Mouse (Mus musculus): ENCODE data around the gene Mn1. TPM values are rescaled to one million over a fixed set of nuclear protein-coding genes. Genes with fewer than 3 reads are reported as not detected.

Mn1 gene
- polyA plus RNA-seq, 1 experiment from 2014 or later: 6.9 TPM

- H3K27me3 ChIP-seq (ENCODE audit: control insufficient read depth, insufficient read depth, low read length): peaks cover 13% of the 10 kb centered on the region
- no peak overlapping the region for H3K9ac ChIP-seq (ENCODE audit: low read length)
- no peak for ATAC-seq (ENCODE audit: insufficient number of reproducible peaks, insufficient read depth, low FRiP score, low read depth)
- no peak overlapping the region for H3K4me3 ChIP-seq (ENCODE audit: control insufficient read depth in 1 of 2, insufficient read depth in 1 of 2, low read depth in 1 of 2, low read length in 2 of 2)
- H3K4me1 ChIP-seq (ENCODE audit: control insufficient read depth in 2 of 2, insufficient read depth in 2 of 2, low read length in 2 of 2): peaks cover 18 to 25% of the 10 kb centered on the region in 2 experiments
- H3K9me3 ChIP-seq (ENCODE audit: control insufficient read depth, low read length): no peaks in the 10 kb centered on the region
- no peak overlapping the region for H3K27ac ChIP-seq (replicated peaks in 1 of 2; ENCODE audit: control insufficient read depth in 1 of 2, insufficient read depth in 1 of 2, low read depth in 2 of 2, low read length in 2 of 2)
- 61% methylated on average over 4 of the region's 4 CpGs for WGBS
- no peak overlapping the region for H3K4me2 ChIP-seq (ENCODE audit: low read length)
- H3K36me3 ChIP-seq (ENCODE audit: control insufficient read depth, insufficient read depth, low read length): no peaks in the 10 kb centered on the region
These were observed 17.9 kb upstream of the Mn1 start for GRCm38 (mm10) chr5:111399271-111399670.

GRCm38 (mm10) chr5:111401879-111402650, 15.1 kb upstream of the Mn1 start:
- Histone ChIP-seq H3K27me3 (ENCODE audit: control insufficient read depth, insufficient read depth, low read length) (peaks cover 12% of the 10 kb centered on the region), H3K9ac (ENCODE audit: low read length) (no peak overlapping the region), H3K27ac (replicated peaks in 1 of 2; ENCODE audit: control insufficient read depth in 1 of 2, insufficient read depth in 1 of 2, low read depth in 2 of 2, low read length in 2 of 2) (no peak overlapping the region), H3K36me3 (ENCODE audit: control insufficient read depth, insufficient read depth, low read length) (no peaks in the 10 kb centered on the region), H3K4me1 (ENCODE audit: control insufficient read depth in 2 of 2, insufficient read depth in 2 of 2, low read length in 2 of 2) (peaks cover 0 to 8% of the 10 kb centered on the region in 2 experiments; a peak in 1 of 4 replicates), H3K4me2 (ENCODE audit: low read length) (no peak overlapping the region), H3K9me3 (ENCODE audit: control insufficient read depth, low read length) (no peaks in the 10 kb centered on the region), H3K4me3 (ENCODE audit: control insufficient read depth in 1 of 2, insufficient read depth in 1 of 2, low read depth in 1 of 2, low read length in 2 of 2) (no peak overlapping the region)
- WGBS: 72% methylated on average over 19 of the region's 19 CpGs
- ATAC-seq (ENCODE audit: insufficient number of reproducible peaks, insufficient read depth, low FRiP score, low read depth): no peak

GRCm38 (mm10) chr5:111402651-111402996, 14.5 kb upstream of the Mn1 start:
- Histone ChIP-seq H3K4me1 (ENCODE audit: control insufficient read depth in 2 of 2, insufficient read depth in 2 of 2, low read length in 2 of 2) (peaks cover 0 to 8% of the 10 kb centered on the region in 2 experiments; a peak in 1 of 4 replicates), H3K9me3 (ENCODE audit: control insufficient read depth, low read length) (no peaks in the 10 kb centered on the region), H3K4me2 (ENCODE audit: low read length) (no peak overlapping the region), H3K27ac (replicated peaks in 1 of 2; ENCODE audit: control insufficient read depth in 1 of 2, insufficient read depth in 1 of 2, low read depth in 2 of 2, low read length in 2 of 2) (no peak overlapping the region), H3K36me3 (ENCODE audit: control insufficient read depth, insufficient read depth, low read length) (no peaks in the 10 kb centered on the region), H3K27me3 (ENCODE audit: control insufficient read depth, insufficient read depth, low read length) (peaks cover 8% of the 10 kb centered on the region), H3K9ac (ENCODE audit: low read length) (no peak overlapping the region), H3K4me3 (ENCODE audit: control insufficient read depth in 1 of 2, insufficient read depth in 1 of 2, low read depth in 1 of 2, low read length in 2 of 2) (no peak overlapping the region)
- no peak for ATAC-seq (ENCODE audit: insufficient number of reproducible peaks, insufficient read depth, low FRiP score, low read depth)
- WGBS: 89% methylated on average over 6 of the region's 6 CpGs

- Histone ChIP-seq H3K9ac (ENCODE audit: low read length) (no peak overlapping the region), H3K27me3 (ENCODE audit: control insufficient read depth, insufficient read depth, low read length) (0 out of 2 replicates have a peak, but pooled peaks cover 2% of the 10 kb centered on the region), H3K36me3 (ENCODE audit: control insufficient read depth, insufficient read depth, low read length) (no peaks in the 10 kb centered on the region), H3K4me2 (ENCODE audit: low read length) (no peak overlapping the region), H3K4me1 (ENCODE audit: control insufficient read depth in 2 of 2, insufficient read depth in 2 of 2, low read length in 2 of 2) (peaks cover 15 to 16% of the 10 kb centered on the region in 2 experiments), H3K4me3 (ENCODE audit: control insufficient read depth in 1 of 2, insufficient read depth in 1 of 2, low read depth in 1 of 2, low read length in 2 of 2) (no peak overlapping the region), H3K27ac (replicated peaks in 1 of 2; ENCODE audit: control insufficient read depth in 1 of 2, insufficient read depth in 1 of 2, low read depth in 2 of 2, low read length in 2 of 2) (no peak overlapping the region), H3K9me3 (ENCODE audit: control insufficient read depth, low read length) (no peaks in the 10 kb centered on the region)
- no peak for ATAC-seq (ENCODE audit: insufficient number of reproducible peaks, insufficient read depth, low FRiP score, low read depth)
- WGBS: 79% methylated on average over 6 of the region's 6 CpGs
These were observed 12.4 kb upstream of the Mn1 start for GRCm38 (mm10) chr5:111404721-111405120.

- H3K4me3 ChIP-seq (ENCODE audit: control insufficient read depth in 1 of 2, insufficient read depth in 1 of 2, low read depth in 1 of 2, low read length in 2 of 2): no peak overlapping the region
These were observed 8.6 kb upstream of the Mn1 start for GRCm38 (mm10) chr5:111408470-111409105.

GRCm38 (mm10) chr5:111409412-111410044, 7.6 kb upstream of the Mn1 start:
- no peak overlapping the region for H3K9ac ChIP-seq (ENCODE audit: low read length)

More at GRCm38 (mm10) chr5:111408470-111409105, 8.6 kb upstream of the Mn1 start:
- peak overlapping the region; percentile 40 for H3K4me2 ChIP-seq (ENCODE audit: low read length)
- H3K36me3 ChIP-seq (ENCODE audit: control insufficient read depth, insufficient read depth, low read length): no peaks in the 10 kb centered on the region
- peaks cover 13 to 22% of the 10 kb centered on the region in 2 experiments for H3K4me1 ChIP-seq (ENCODE audit: control insufficient read depth in 2 of 2, insufficient read depth in 2 of 2, low read length in 2 of 2)
- ATAC-seq (ENCODE audit: insufficient number of reproducible peaks, insufficient read depth, low FRiP score, low read depth): peak; percentile 54; the same call in 1 of the 2 replicates
- 11% methylated on average over 14 of the region's 14 CpGs for WGBS
- peaks cover 12% of the 10 kb centered on the region for H3K27me3 ChIP-seq (ENCODE audit: control insufficient read depth, insufficient read depth, low read length)
- no peaks in the 10 kb centered on the region for H3K9me3 ChIP-seq (ENCODE audit: control insufficient read depth, low read length)
- peak overlapping the region; percentile 18 to 46; a peak in 3 of 4 replicates for H3K27ac ChIP-seq (replicated peaks in 1 of 2; ENCODE audit: control insufficient read depth in 1 of 2, insufficient read depth in 1 of 2, low read depth in 2 of 2, low read length in 2 of 2)
- peak overlapping the region; percentile 2; the same call in 1 of the 2 replicates for H3K9ac ChIP-seq (ENCODE audit: low read length)

GRCm38 (mm10) chr5:111410665-111411064, 6.5 kb upstream of the Mn1 start:
- 50% methylated on average over 3 of the region's 3 CpGs for WGBS
- H3K4me3 ChIP-seq (ENCODE audit: control insufficient read depth in 1 of 2, insufficient read depth in 1 of 2, low read depth in 1 of 2, low read length in 2 of 2): no peak overlapping the region
- no peak overlapping the region for H3K9ac ChIP-seq (ENCODE audit: low read length)

More at GRCm38 (mm10) chr5:111409412-111410044, 7.6 kb upstream of the Mn1 start:
- H3K36me3 ChIP-seq (ENCODE audit: control insufficient read depth, insufficient read depth, low read length): no peaks in the 10 kb centered on the region
- no peak overlapping the region for H3K27ac ChIP-seq (replicated peaks in 1 of 2; ENCODE audit: control insufficient read depth in 1 of 2, insufficient read depth in 1 of 2, low read depth in 2 of 2, low read length in 2 of 2)
- peaks cover 15% of the 10 kb centered on the region for H3K27me3 ChIP-seq (ENCODE audit: control insufficient read depth, insufficient read depth, low read length)
- no peak overlapping the region for H3K4me2 ChIP-seq (ENCODE audit: low read length)
- no peak for ATAC-seq (ENCODE audit: insufficient number of reproducible peaks, insufficient read depth, low FRiP score, low read depth)
- H3K4me3 ChIP-seq (ENCODE audit: control insufficient read depth in 1 of 2, insufficient read depth in 1 of 2, low read depth in 1 of 2, low read length in 2 of 2): no peak overlapping the region
- H3K4me1 ChIP-seq (ENCODE audit: control insufficient read depth in 2 of 2, insufficient read depth in 2 of 2, low read length in 2 of 2): peaks cover 15 to 22% of the 10 kb centered on the region in 2 experiments
- no peaks in the 10 kb centered on the region for H3K9me3 ChIP-seq (ENCODE audit: control insufficient read depth, low read length)
- 0% methylated on average over 1 of the region's 1 CpGs for WGBS

More at GRCm38 (mm10) chr5:111410665-111411064, 6.5 kb upstream of the Mn1 start:
- H3K4me1 ChIP-seq (ENCODE audit: control insufficient read depth in 2 of 2, insufficient read depth in 2 of 2, low read length in 2 of 2): peaks cover 15 to 25% of the 10 kb centered on the region in 2 experiments
- no peaks in the 10 kb centered on the region for H3K36me3 ChIP-seq (ENCODE audit: control insufficient read depth, insufficient read depth, low read length)
- H3K4me2 ChIP-seq (ENCODE audit: low read length): no peak overlapping the region
- no peak for ATAC-seq (ENCODE audit: insufficient number of reproducible peaks, insufficient read depth, low FRiP score, low read depth)
- peaks cover 19% of the 10 kb centered on the region for H3K27me3 ChIP-seq (ENCODE audit: control insufficient read depth, insufficient read depth, low read length)
- no peak overlapping the region for H3K27ac ChIP-seq (replicated peaks in 1 of 2; ENCODE audit: control insufficient read depth in 1 of 2, insufficient read depth in 1 of 2, low read depth in 2 of 2, low read length in 2 of 2)
- no peaks in the 10 kb centered on the region for H3K9me3 ChIP-seq (ENCODE audit: control insufficient read depth, low read length)

Measured in heart, embryonic 14.5 days (tissue).